Mouse (Mus musculus) heart, embryonic 11.5 days (tissue): ENCODE results near the gene Aaas. TPM values are rescaled to one million over a fixed set of nuclear protein-coding genes. Genes with fewer than 3 reads are reported as not detected.

ENCODE experiments used
- ATAC-seq: fragments of 200-750 bp; cut with Nextera tagmentation; replicated peaks from 2 replicates; pipeline ENCODE4 v1.8.0; 2017; ENCODE audit warnings: moderate library complexity; ENCODE audit not compliant: insufficient number of reproducible peaks, low FRiP score, low TSS enrichment
- H3K27ac ChIP-seq: fragments of 300-500 bp; sonication (generic); 2 replicates; pipeline ENCODE4 v1.5.1; 2014; ENCODE audit warnings: mild to moderate bottlenecking, low read depth, low read length
- H3K27me3 ChIP-seq: fragments of 300-500 bp; sonication (generic); 2 replicates; pipeline ENCODE4 v1.6.1; 2014; ENCODE audit warnings: mild to moderate bottlenecking, low read length, mixed read lengths; ENCODE audit not compliant: control insufficient read depth, insufficient read depth
- H3K36me3 ChIP-seq: fragments of 300-500 bp; sonication (generic); 2 replicates; pipeline ENCODE4 v1.6.1; 2014; ENCODE audit warnings: mild to moderate bottlenecking, low read length, moderate library complexity, mixed read lengths; ENCODE audit not compliant: control insufficient read depth, insufficient read depth
- H3K4me1 ChIP-seq: fragments of 300-500 bp; sonication (generic); 2 replicates; pipeline ENCODE4 v1.6.1; 2014; ENCODE audit warnings: low read length; ENCODE audit not compliant: control insufficient read depth, insufficient read depth
- H3K4me2 ChIP-seq: fragments of 300-500 bp; sonication (generic); 2 replicates; pipeline ENCODE4 v1.6.1; 2014; ENCODE audit warnings: mild to moderate bottlenecking, moderate library complexity
- H3K4me3 ChIP-seq: fragments of 300-500 bp; sonication (generic); 2 replicates; pipeline ENCODE4 v1.5.1; 2014; ENCODE audit warnings: low read depth, low read length
- H3K9ac ChIP-seq: fragments of 300-500 bp; sonication (generic); 2 replicates; pipeline ENCODE4 v1.6.1; 2014; ENCODE audit warnings: mild to moderate bottlenecking, low read depth, low read length, moderate library complexity
- H3K9me3 ChIP-seq: fragments of 300-500 bp; sonication (generic); replicated peaks from 2 replicates; pipeline ENCODE4 v1.6.1; 2016; ENCODE audit warnings: low read length; ENCODE audit not compliant: control insufficient read depth
- WGBS: fragments of 180-500 bp; shearing (Covaris S2); extraction: QIAGEN DNeasy Blood & Tissue Kit; methylation state at CpG from one replicate; pipeline ENCODE4 v1.1.7; 2014; ENCODE audit not compliant: insufficient replicate concordance; 5-methylcytosine and 5-hydroxymethylcytosine counted together
- polyA plus RNA-seq: library from polyadenylated mRNA; unstranded; fragments of >200 nt; fragmentation: Nextera tagmentation; extraction: Ambion mirVana; gene quantifications from 2 replicates; pipeline ENCODE4 v1.2.1, GENCODE M21; 2014

Aaas gene
- polyA plus RNA-seq, 1 experiment from 2014 or later, result 64.9 TPM

DNA sequence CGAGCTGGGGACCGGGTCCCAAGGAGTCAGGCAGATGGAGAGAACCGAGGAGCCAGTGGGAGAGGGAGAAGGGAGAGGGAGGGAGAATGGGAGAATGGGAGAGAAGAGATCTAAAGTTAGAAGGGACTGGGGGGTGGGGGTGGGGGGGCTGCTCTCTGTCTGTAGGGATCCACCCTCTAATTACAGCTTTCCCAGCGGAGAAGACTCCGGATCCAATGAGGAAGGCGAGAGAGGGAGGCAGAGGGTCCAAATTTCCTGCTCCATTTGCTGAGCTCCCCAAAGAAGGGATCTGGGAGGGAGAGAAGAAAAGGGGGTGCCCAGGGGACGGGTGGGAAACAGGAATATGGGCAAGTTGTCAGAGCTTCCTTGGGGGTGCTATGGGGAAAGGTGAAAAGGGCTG, 15.7 kb upstream of the Aaas start:
- Histone ChIP-seq H3K36me3 (no peaks in the 10 kb centered on the region), H3K9ac (peak overlapping the region; percentile 31; the same call in 1 of the 2 replicates), H3K4me2 (peak overlapping the region; percentile 67), H3K9me3 (no peaks in the 10 kb centered on the region), H3K27ac (no peak overlapping the region), H3K4me3 (peak overlapping the region; percentile 27; the same call in 1 of the 2 replicates), H3K4me1 (peaks cover 17% of the 10 kb centered on the region), H3K27me3 (peaks cover 15% of the 10 kb centered on the region)
- ATAC-seq, result no peak
- 7% methylated on average over 7 of the region's 7 CpGs for WGBS

- H3K36me3 ChIP-seq, result no peaks in the 10 kb centered on the region
- no peak overlapping the region for H3K4me3 ChIP-seq
- H3K27ac ChIP-seq, result no peak overlapping the region
- no peak overlapping the region for H3K9ac ChIP-seq
- peaks cover 6% of the 10 kb centered on the region for H3K4me1 ChIP-seq
- H3K4me2 ChIP-seq, result no peak overlapping the region
- 82% methylated on average over 1 of the region's 1 CpGs for WGBS
- H3K27me3 ChIP-seq, result peaks cover 18% of the 10 kb centered on the region
- H3K9me3 ChIP-seq, result no peaks in the 10 kb centered on the region
- no peak for ATAC-seq
Observed at GRCm38 (mm10) chr15:102364678-102365077, 14.1 kb upstream of the Aaas start.

DNA sequence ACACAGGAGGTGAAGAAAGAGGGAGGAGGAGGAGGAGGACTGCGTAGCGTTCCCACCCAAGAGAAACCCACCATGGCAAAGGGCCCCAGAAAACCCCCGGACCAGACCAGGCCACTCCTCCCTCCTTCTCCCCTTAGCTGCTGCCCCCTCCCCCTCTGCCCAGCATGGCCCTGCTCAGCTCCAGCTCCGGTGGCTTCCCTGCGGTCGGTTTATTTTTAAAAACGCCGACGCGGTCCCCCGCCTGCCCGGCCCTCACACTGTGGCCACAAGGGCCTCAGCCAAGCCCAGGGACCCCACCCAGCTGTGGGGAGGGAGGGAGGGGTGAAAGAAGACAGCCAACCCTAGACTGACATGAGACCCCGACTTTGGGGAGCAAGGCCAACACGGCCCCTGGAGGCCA, 12.1 kb upstream of the Aaas start:
- Histone ChIP-seq H3K36me3 (no peaks in the 10 kb centered on the region), H3K27me3 (peaks cover 38% of the 10 kb centered on the region), H3K4me2 (peak overlapping the region; percentile 60), H3K9me3 (no peaks in the 10 kb centered on the region), H3K4me3 (peak overlapping the region; percentile 25), H3K4me1 (peaks cover 19% of the 10 kb centered on the region), H3K27ac (peak overlapping the region; percentile 50; the same call in 1 of the 2 replicates), H3K9ac (peak overlapping the region; percentile 69)
- WGBS, result 5% methylated on average over 14 of the region's 14 CpGs
- ATAC-seq, result no peak

DNA sequence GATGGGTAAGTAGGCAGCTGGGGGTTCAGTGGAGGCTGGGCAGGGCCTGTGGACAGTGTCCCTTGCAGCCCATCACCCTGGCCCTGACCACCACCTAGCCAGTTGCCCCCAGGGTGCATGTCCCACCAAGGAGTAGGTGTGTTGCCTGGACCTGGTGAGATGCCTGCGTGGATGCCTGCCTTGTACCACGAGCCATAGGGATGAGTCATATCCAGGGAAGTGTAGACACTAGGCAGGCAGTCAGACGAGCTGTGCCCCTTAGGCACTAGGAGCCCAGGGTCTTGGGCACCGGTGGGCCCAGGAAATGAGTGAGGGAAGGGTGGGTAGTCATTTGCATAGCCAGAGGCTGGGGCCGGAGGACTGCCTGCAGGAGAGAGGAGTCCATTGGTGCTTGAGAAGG, 8.3 kb upstream of the Aaas start:
- H3K36me3 ChIP-seq, result no peaks in the 10 kb centered on the region
- WGBS, result 22% methylated on average over 5 of the region's 5 CpGs
- no peaks in the 10 kb centered on the region for H3K9me3 ChIP-seq
- H3K4me2 ChIP-seq, result no peak overlapping the region
- H3K27ac ChIP-seq, result no peak overlapping the region
- ATAC-seq, result no peak; the same call in 1 of the 2 replicates
- H3K9ac ChIP-seq, result no peak overlapping the region
- H3K4me3 ChIP-seq, result 0 out of 2 replicates have a peak overlapping the region, but pooled peaks have one; percentile 30
- peaks cover 20% of the 10 kb centered on the region for H3K4me1 ChIP-seq
- peaks cover 47% of the 10 kb centered on the region for H3K27me3 ChIP-seq

DNA sequence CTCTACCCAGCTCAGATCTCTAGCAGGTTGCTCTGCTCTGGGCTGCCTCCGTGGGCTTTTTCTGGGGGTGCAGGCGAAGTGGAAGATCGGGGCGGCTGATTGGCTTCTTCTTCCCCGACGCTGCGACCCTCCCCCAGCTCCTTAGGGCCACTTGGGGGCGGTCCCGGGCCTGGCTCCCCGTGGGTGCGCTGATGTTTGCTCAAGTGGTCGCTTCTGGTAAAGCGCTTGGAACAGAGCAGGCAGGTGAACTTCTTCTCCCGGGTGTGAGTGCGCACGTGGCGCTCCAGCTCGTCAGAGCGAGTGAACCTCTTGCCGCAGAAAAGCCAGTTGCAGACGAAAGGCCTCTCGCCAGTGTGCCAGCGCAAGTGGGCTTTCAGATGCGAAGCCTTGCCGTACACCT, 7.6 kb upstream of the Aaas start:
- H3K9me3 ChIP-seq, result no peaks in the 10 kb centered on the region
- H3K27me3 ChIP-seq, result peaks cover 45% of the 10 kb centered on the region
- no peak overlapping the region for H3K27ac ChIP-seq
- peaks cover 20% of the 10 kb centered on the region for H3K4me1 ChIP-seq
- H3K9ac ChIP-seq, result no peak overlapping the region
- WGBS, result 2% methylated on average over 25 of the region's 25 CpGs
- H3K36me3 ChIP-seq, result no peaks in the 10 kb centered on the region
- no peak for ATAC-seq
- peak overlapping the region; percentile 30 for H3K4me3 ChIP-seq
- peak overlapping the region; percentile 50 for H3K4me2 ChIP-seq

DNA sequence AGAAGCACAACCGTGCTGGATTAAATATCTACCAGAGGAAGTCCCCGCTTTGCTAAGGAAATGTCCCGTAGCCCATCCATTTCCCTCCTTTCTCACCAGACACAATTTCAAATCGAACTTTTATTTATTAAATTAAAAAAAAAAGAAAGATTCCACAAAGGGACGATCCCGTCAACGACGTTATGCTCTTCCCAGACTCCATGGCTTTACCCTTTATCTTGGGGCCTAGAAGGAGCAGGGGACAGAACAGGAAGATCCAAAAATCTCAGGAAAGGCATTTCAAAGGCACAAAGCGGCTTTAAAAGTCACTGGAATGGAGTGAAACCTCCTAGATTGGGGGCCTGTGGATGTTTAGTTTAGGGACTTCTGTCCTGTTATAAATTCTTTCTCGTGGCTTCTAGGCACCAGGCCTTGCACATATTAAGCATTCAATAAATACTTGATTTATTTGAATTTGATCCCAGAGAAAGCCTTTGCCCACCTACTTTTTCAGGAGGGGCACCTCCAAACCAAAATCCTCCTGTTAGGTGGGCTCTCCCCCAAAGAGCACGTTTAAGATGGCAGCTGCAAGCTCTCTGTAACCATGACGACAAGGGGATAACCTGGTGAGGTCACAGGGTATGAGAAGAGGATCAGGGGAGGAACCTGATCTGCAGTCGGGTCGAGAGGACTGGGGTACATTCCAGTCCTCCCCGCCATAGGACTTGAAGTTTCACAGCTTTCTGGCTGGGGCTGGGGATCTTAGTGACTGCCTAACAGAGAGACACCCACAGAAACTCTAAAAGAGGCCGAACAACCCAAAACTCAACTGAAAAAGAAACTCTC, 6.1 kb upstream of the Aaas start:
- H3K9me3 ChIP-seq, result no peaks in the 10 kb centered on the region
- no peaks in the 10 kb centered on the region for H3K36me3 ChIP-seq
- peak overlapping the region; percentile 86 for H3K4me2 ChIP-seq
- peak overlapping the region; percentile 74 for H3K27ac ChIP-seq
- 26% methylated on average over 16 of the region's 16 CpGs for WGBS
- H3K9ac ChIP-seq, result peak overlapping the region; percentile 63
- ATAC-seq, result no peak
- H3K27me3 ChIP-seq, result peaks cover 44% of the 10 kb centered on the region
- H3K4me3 ChIP-seq, result peak overlapping the region; percentile 45
- peaks cover 20% of the 10 kb centered on the region for H3K4me1 ChIP-seq

DNA sequence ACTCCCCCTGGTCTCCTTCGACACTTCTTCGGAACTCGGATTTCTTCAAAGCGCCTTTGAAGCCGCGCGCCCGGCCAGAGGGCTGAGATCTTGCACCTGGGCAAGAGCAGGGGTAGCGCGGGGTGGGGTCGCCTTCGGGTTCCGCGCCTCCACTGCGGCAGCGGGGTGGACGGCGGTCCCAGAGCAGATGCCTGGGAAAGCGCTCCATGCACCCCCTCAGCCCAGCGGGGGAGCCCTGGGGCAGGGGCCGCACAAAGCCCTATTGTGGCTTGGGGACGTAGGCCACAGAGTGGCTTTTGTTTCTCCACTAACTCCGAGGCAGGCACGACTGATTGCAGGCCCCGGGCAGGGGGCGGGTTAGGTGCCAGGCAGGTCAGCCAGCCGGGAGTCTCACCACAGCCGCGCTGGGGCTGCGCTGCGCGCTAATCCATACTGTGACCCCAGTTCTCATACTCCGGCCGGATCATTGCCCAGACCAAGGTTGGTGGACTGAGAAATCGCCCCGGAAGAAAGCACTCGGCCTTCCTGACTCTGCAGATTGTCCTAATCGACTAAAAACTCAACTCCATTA, 5.4 kb upstream of the Aaas start:
- peak overlapping the region; percentile 74 for H3K27ac ChIP-seq
- under 1% methylated on average over 38 of the region's 38 CpGs for WGBS
- no peaks in the 10 kb centered on the region for H3K9me3 ChIP-seq
- H3K4me2 ChIP-seq, result peak overlapping the region; percentile 86
- peak overlapping the region; percentile 63 for H3K9ac ChIP-seq
- peak overlapping the region; percentile 45 for H3K4me3 ChIP-seq
- peaks cover 44% of the 10 kb centered on the region for H3K27me3 ChIP-seq
- peaks cover 20% of the 10 kb centered on the region for H3K4me1 ChIP-seq
- H3K36me3 ChIP-seq, result no peaks in the 10 kb centered on the region
- no peak for ATAC-seq

DNA sequence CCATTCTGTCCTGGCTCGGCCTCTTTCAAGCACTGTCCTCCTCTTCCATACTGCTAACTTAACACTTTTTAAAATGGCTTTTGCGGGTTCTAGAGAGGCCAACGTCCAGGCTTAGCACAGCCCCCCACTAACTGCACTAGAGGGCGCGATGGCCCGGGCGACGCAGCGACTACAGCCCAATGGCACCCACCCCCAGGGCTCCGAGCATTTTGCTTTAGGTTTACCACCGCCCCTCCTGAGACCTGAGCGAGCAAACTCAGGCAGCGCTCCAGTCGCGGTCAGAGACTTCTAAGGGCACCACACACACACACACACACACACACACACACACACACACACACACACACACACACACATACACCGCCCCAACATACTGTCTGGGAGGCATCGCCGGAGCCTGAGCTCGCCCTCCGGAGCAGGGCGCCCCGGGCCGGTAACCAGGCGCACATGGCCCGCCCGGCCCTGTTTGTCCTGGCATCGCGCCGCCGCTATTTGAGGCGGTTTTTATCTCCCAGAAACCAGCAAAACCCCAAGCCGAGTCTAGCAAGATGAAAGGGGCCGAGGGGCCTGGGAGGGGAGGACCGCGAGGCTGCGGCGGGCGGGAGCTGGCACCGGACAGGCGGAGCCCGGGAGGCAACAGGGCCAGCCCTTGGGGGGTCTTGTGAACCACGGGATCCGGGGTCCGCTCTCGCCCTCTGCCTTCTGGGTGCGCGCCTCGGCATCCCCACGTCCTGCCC, 4.7 kb upstream of the Aaas start:
- Histone ChIP-seq H3K27me3 (peaks cover 43% of the 10 kb centered on the region), H3K4me3 (peak overlapping the region; percentile 45), H3K9ac (peak overlapping the region; percentile 63), H3K4me1 (peaks cover 20% of the 10 kb centered on the region), H3K4me2 (peak overlapping the region; percentile 86), H3K36me3 (no peaks in the 10 kb centered on the region), H3K27ac (peak overlapping the region; percentile 74), H3K9me3 (no peaks in the 10 kb centered on the region)
- peak; percentile 27; the same call in 1 of the 2 replicates for ATAC-seq
- under 1% methylated on average over 40 of the region's 49 CpGs for WGBS
